ENCODE assay signal across 25 mouse cellular contexts in genomic region chr2:162735761-162736160, GRCm38 (mm10).
DNase-seq lines count a peak whose midpoint lies in the region; ATAC-seq and TF ChIP-seq lines count a peak whose summit lies in the region.
"Had no signal": no experiment of that assay in that cellular context is flagged by ENCODE, and none has a peak within 500 bp of the region (broad histone marks: within the 10 kb centered on the region; RNA-seq: fewer than 3 reads in every experiment).

No protein-coding gene starts in this region.

- ATAC-seq in forebrain, embryonic 14.5 days = no peak
- no peak for ATAC-seq in forebrain, embryonic 12.5 days (ENCODE audit: low FRiP score)
- no peak for ATAC-seq in hindbrain, postnatal 0 days
- no peak for ATAC-seq in hindbrain, embryonic 14.5 days (ENCODE audit: low FRiP score)
- ATAC-seq: activated CD4-positive, CD25-positive, alpha-beta regulatory T cell, adult 4 months; CD4-positive, CD25-positive, alpha-beta regulatory T cell, adult 4 months; forebrain, embryonic 15.5 days; forebrain, postnatal 0 days; Patski had no signal

- no peak overlapping the region for H3K9ac ChIP-seq in forebrain, embryonic 14.5 days (ENCODE audit: low read length)
- H3K9ac ChIP-seq in forebrain, embryonic 12.5 days = no peak overlapping the region
- H3K9ac ChIP-seq in hindbrain, postnatal 0 days (replicated peaks; ENCODE audit: low read length) = no peak overlapping the region
- H3K9ac ChIP-seq in hindbrain, embryonic 14.5 days = no peak overlapping the region
- H3K9ac ChIP-seq: embryonic facial prominence, embryonic 12.5 days; forebrain, embryonic 15.5 days; forebrain, postnatal 0 days had no signal

- no peak overlapping the region for H3K4me2 ChIP-seq in forebrain, embryonic 14.5 days (ENCODE audit: low read length)
- no peak overlapping the region for H3K4me2 ChIP-seq in forebrain, embryonic 12.5 days
- no peak overlapping the region for H3K4me2 ChIP-seq in hindbrain, postnatal 0 days (ENCODE audit: low read depth, low read length)
- H3K4me2 ChIP-seq in hindbrain, embryonic 14.5 days (replicated peaks) = no peak overlapping the region
- H3K4me2 ChIP-seq: embryonic facial prominence, embryonic 12.5 days; forebrain, embryonic 15.5 days had no signal

- DNase-seq in cerebellum, postnatal 10 days = peak; percentile 42 to 48
- no peak for DNase-seq in cerebellum, adult 11-12 months
- DNase-seq in forebrain, embryonic 14.5 days (ENCODE audit: low spot score) = peak; percentile 51
- peak; percentile 46 for DNase-seq in hindbrain, postnatal 0 days (ENCODE audit: low spot score)
- no peak for DNase-seq in hindbrain, embryonic 14.5 days (ENCODE audit: low spot score)
- DNase-seq in retina, postnatal 1 day = peak; percentile 23
- no peak for DNase-seq in retina, embryonic 14.5 days (ENCODE audit: low spot score)
- DNase-seq: adrenal gland, adult 8-10 months; adrenal gland, postnatal 14 days; adrenal gland, postnatal 36 days; B cell, adult 2 months; cerebellum, adult 11 months; cerebellum, adult 2 months; cerebellum, adult 9-11 months; cerebellum, postnatal 36 days; forebrain, postnatal 0 days had no signal

- no peaks in the 10 kb centered on the region for H3K27me3 ChIP-seq in forebrain, embryonic 14.5 days (replicated peaks; ENCODE audit: control insufficient read depth, insufficient read depth, low read length)
- H3K27me3 ChIP-seq in forebrain, embryonic 12.5 days = peaks cover 3% of the 10 kb centered on the region
- no peaks in the 10 kb centered on the region for H3K27me3 ChIP-seq in hindbrain, postnatal 0 days (ENCODE audit: insufficient read depth, low read length)
- H3K27me3 ChIP-seq in hindbrain, embryonic 14.5 days (ENCODE audit: control insufficient read depth, insufficient read depth, low read length) = no peaks in the 10 kb centered on the region
- H3K27me3 ChIP-seq: CH12.LX; embryonic facial prominence, embryonic 12.5 days; forebrain, embryonic 15.5 days had no signal

- H3K4me3 ChIP-seq in forebrain, embryonic 14.5 days (ENCODE audit: low read depth, low read length) = no peak overlapping the region
- H3K4me3 ChIP-seq in forebrain, embryonic 12.5 days (replicated peaks) = no peak overlapping the region
- H3K4me3 ChIP-seq in hindbrain, postnatal 0 days (ENCODE audit: low read length) = no peak overlapping the region
- H3K4me3 ChIP-seq in hindbrain, embryonic 14.5 days (replicated peaks; ENCODE audit: low read length) = no peak overlapping the region
- H3K4me3 ChIP-seq: embryonic facial prominence, embryonic 10.5 days; embryonic facial prominence, embryonic 12.5 days; forebrain, embryonic 15.5 days had no signal

- 33% methylated on average over 3 of the region's 3 CpGs for WGBS in forebrain, embryonic 14.5 days
- WGBS in forebrain, embryonic 12.5 days = 68% methylated on average over 3 of the region's 3 CpGs
- WGBS in hindbrain, postnatal 0 days = 49% methylated on average over 3 of the region's 3 CpGs
- WGBS in hindbrain, embryonic 14.5 days = 60% methylated on average over 3 of the region's 3 CpGs

- no peak for TF ChIP-seq CTCF in hindbrain, postnatal 0 days (IDR thresholded peaks at IDR 0.05; ENCODE audit: low read depth)

- H3K9me3 ChIP-seq in forebrain, embryonic 14.5 days (replicated peaks; ENCODE audit: control insufficient read depth, low read length) = no peaks in the 10 kb centered on the region
- H3K9me3 ChIP-seq in forebrain, embryonic 12.5 days = no peaks in the 10 kb centered on the region
- H3K9me3 ChIP-seq in hindbrain, postnatal 0 days (ENCODE audit: low read length) = no peaks in the 10 kb centered on the region
- H3K9me3 ChIP-seq in hindbrain, embryonic 14.5 days (ENCODE audit: control insufficient read depth, low read length) = no peaks in the 10 kb centered on the region
- H3K9me3 ChIP-seq: embryonic facial prominence, embryonic 10.5 days; embryonic facial prominence, embryonic 12.5 days; forebrain, embryonic 15.5 days had no signal

- H3K4me1 ChIP-seq in forebrain, embryonic 14.5 days (ENCODE audit: control insufficient read depth, insufficient read depth, low read length) = 0 out of 2 replicates have a peak, but pooled peaks cover 4% of the 10 kb centered on the region
- peaks cover 9% of the 10 kb centered on the region; the same call in 1 of the 2 replicates for H3K4me1 ChIP-seq in forebrain, embryonic 12.5 days
- peaks cover 5% of the 10 kb centered on the region; the same call in 1 of the 2 replicates for H3K4me1 ChIP-seq in hindbrain, postnatal 0 days (ENCODE audit: insufficient read depth, low read length)
- no peaks in the 10 kb centered on the region for H3K4me1 ChIP-seq in hindbrain, embryonic 14.5 days (replicated peaks; ENCODE audit: control insufficient read depth, insufficient read depth, low read length)
- H3K4me1 ChIP-seq: embryonic facial prominence, embryonic 10.5 days; embryonic facial prominence, embryonic 12.5 days had no signal

- no peak overlapping the region for H3K27ac ChIP-seq in forebrain, embryonic 14.5 days (ENCODE audit: low read depth, low read length)
- H3K27ac ChIP-seq in forebrain, embryonic 12.5 days = no peak overlapping the region
- H3K27ac ChIP-seq in hindbrain, postnatal 0 days = no peak overlapping the region
- no peak overlapping the region for H3K27ac ChIP-seq in hindbrain, embryonic 14.5 days
- H3K27ac ChIP-seq: embryonic facial prominence, embryonic 10.5 days; embryonic facial prominence, embryonic 12.5 days; forebrain, embryonic 15.5 days had no signal

- no peaks in the 10 kb centered on the region for H3K36me3 ChIP-seq in forebrain, embryonic 14.5 days (ENCODE audit: control insufficient read depth, insufficient read depth, low read length)
- no peaks in the 10 kb centered on the region for H3K36me3 ChIP-seq in forebrain, embryonic 12.5 days (replicated peaks)
- no peaks in the 10 kb centered on the region for H3K36me3 ChIP-seq in hindbrain, postnatal 0 days (ENCODE audit: insufficient read depth, low read length)
- H3K36me3 ChIP-seq in hindbrain, embryonic 14.5 days (replicated peaks; ENCODE audit: control insufficient read depth, insufficient read depth) = no peaks in the 10 kb centered on the region
- H3K36me3 ChIP-seq: embryonic facial prominence, embryonic 10.5 days; embryonic facial prominence, embryonic 12.5 days; forebrain, embryonic 15.5 days; G1E had no signal

Comparison
In these comparisons a context has a peak if more than half of its experiments do, and no peak if none do; other contexts are left out.
1. DNase-seq: peak in cerebellum, postnatal 10 days (2 of 2), forebrain, embryonic 14.5 days (single experiment), hindbrain, postnatal 0 days (single experiment) and retina, postnatal 1 day (single experiment); none in cerebellum, adult 11-12 months (single experiment), hindbrain, embryonic 14.5 days (single experiment) and retina, embryonic 14.5 days (single experiment).